Mouse (Mus musculus) liver, embryonic 14.5 days (tissue): Measurements from ENCODE around the gene Fyn.

Experiments used
- CTCF ChIP-seq: IDR thresholded peaks from 2 replicates; pipeline ENCODE4 v1.5.1; 2016; ENCODE audit warnings: antibody characterized with exemption, low read depth, control low read depth
- EP300 ChIP-seq: IDR thresholded peaks from 2 replicates; pipeline ENCODE4 v1.6.1; 2016; ENCODE audit warnings: antibody characterized with exemption, low read depth

DNA sequence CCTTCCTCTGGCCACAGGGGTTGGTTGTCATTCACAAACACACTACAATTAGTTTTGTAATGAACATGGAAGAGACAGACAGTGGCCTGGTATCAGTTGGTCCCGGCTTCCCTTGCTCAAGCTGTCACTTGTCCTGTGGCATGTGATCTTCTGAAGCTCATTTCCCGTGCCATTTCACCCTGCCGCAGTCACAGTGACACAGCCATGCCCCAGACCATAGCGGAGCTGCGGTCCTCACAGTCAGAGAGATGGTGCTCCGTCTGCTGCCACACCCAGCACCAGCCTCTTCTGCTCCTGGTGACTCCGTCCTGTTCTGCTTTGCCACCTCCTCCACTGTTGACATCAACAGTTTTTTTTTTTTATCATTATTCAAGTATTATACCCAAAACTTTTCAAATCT lies 49.7 kb downstream of the Fyn start:
- TF ChIP-seq CTCF (no peak), EP300 (no peak)
